Mouse (Mus musculus) limb, embryonic 13.5 days (tissue): ENCODE data around the gene Tspan9. TPM values are rescaled to one million over a fixed set of nuclear protein-coding genes. Genes with fewer than 3 reads are reported as not detected.
A peak's percentile ranks its signal among the peaks of the same experiment; 100 is the strongest.

ENCODE experiments used
- ATAC-seq: fragments of 200-750 bp; cut with Nextera tagmentation; 2 replicates; pipeline ENCODE4 v1.8.0; 2017; ENCODE audit warnings: low read depth, moderate number of reproducible peaks, moderate TSS enrichment; ENCODE audit not compliant: low FRiP score
- H3K27ac ChIP-seq: fragments of 300-500 bp; sonication (generic); 2 replicates; pipeline ENCODE4 v1.5.1; 2015; ENCODE audit warnings: inconsistent platforms, mild to moderate bottlenecking, moderate library complexity
- H3K27me3 ChIP-seq: fragments of 300-500 bp; sonication (generic); 2 replicates; pipeline ENCODE4 v1.6.1; 2015; ENCODE audit warnings: mild to moderate bottlenecking, inconsistent platforms
- H3K36me3 ChIP-seq: fragments of 300-500 bp; sonication (generic); 2 replicates; pipeline ENCODE4 v1.6.1; 2015; ENCODE audit warnings: inconsistent platforms, mild to moderate bottlenecking, moderate library complexity
- H3K4me1 ChIP-seq: fragments of 300-500 bp; sonication (generic); 2 replicates; pipeline ENCODE4 v1.6.1; 2015; ENCODE audit warnings: inconsistent platforms
- H3K4me2 ChIP-seq: fragments of 300-500 bp; sonication (generic); replicated peaks from 2 replicates; pipeline ENCODE4 v1.6.1; 2015; ENCODE audit warnings: inconsistent platforms, mild to moderate bottlenecking, moderate library complexity
- H3K4me3 ChIP-seq: fragments of 300-500 bp; sonication (generic); 2 replicates; pipeline ENCODE4 v1.5.1; 2015; ENCODE audit warnings: moderate library complexity, mild to moderate bottlenecking, inconsistent platforms
- H3K9ac ChIP-seq: fragments of 300-500 bp; sonication (generic); 2 replicates; pipeline ENCODE4 v1.6.1; 2015; ENCODE audit warnings: mild to moderate bottlenecking, inconsistent platforms
- H3K9me3 ChIP-seq: fragments of 300-500 bp; sonication (generic); 2 replicates; pipeline ENCODE4 v1.6.1; 2016; ENCODE audit warnings: inconsistent platforms
- WGBS: fragments of 180-500 bp; shearing (Covaris S2); methylation state at CpG from one replicate; pipeline ENCODE4 v1.1.7; 2015; 5-methylcytosine and 5-hydroxymethylcytosine counted together
- polyA plus RNA-seq: library from polyadenylated mRNA; unstranded; fragments of >200 nt; fragmentation: Nextera tagmentation; extraction: Ambion mirVana; gene quantifications from 2 replicates; pipeline ENCODE4 v1.2.1, GENCODE M21; 2015

Tspan9 gene
- polyA plus RNA-seq, 1 experiment from 2014 or later, result 125 TPM

GRCm38 (mm10) chr6:128131390-128131789 is 12.0 kb downstream of the Tspan9 start:
- no peak for ATAC-seq
- H3K4me1 ChIP-seq, result peaks cover 49% of the 10 kb centered on the region
- 65% methylated on average over 2 of the region's 2 CpGs for whole genome bisulfite sequencing

GRCm38 (mm10) chr6:128130686-128131085 is 12.7 kb downstream of the Tspan9 start:
- Histone ChIP-seq H3K4me3 (no peak overlapping the region), H3K27ac (no peak overlapping the region), H3K4me2 (no peak overlapping the region), H3K36me3 (peaks cover 6% of the 10 kb centered on the region; the same call in 1 of the 2 replicates), H3K27me3 (no peaks in the 10 kb centered on the region), H3K9ac (no peak overlapping the region), H3K9me3 (no peaks in the 10 kb centered on the region), H3K4me1 (peaks cover 42% of the 10 kb centered on the region)
- no peak for ATAC-seq
- WGBS, result 90% methylated on average over 4 of the region's 4 CpGs

More at GRCm38 (mm10) chr6:128131390-128131789, 12.0 kb downstream of the Tspan9 start:
- H3K9ac ChIP-seq, result no peak overlapping the region
- H3K4me3 ChIP-seq, result no peak overlapping the region
- H3K36me3 ChIP-seq, result peaks cover 3% of the 10 kb centered on the region; the same call in 1 of the 2 replicates
- no peaks in the 10 kb centered on the region for H3K27me3 ChIP-seq
- H3K9me3 ChIP-seq, result no peaks in the 10 kb centered on the region
- no peak overlapping the region for H3K27ac ChIP-seq
- no peak overlapping the region for H3K4me2 ChIP-seq

- H3K9ac ChIP-seq, result no peak overlapping the region
- H3K27me3 ChIP-seq, result no peaks in the 10 kb centered on the region
- H3K4me2 ChIP-seq, result no peak overlapping the region
- peaks cover 29% of the 10 kb centered on the region for H3K4me1 ChIP-seq
- H3K4me3 ChIP-seq, result no peak overlapping the region
- 45% methylated on average over 5 of the region's 5 CpGs for WGBS
- H3K36me3 ChIP-seq, result peaks cover 6% of the 10 kb centered on the region; the same call in 1 of the 2 replicates
- H3K9me3 ChIP-seq, result no peaks in the 10 kb centered on the region
- no peak overlapping the region for H3K27ac ChIP-seq
- ATAC-seq, result no peak
Observed at GRCm38 (mm10) chr6:128129382-128129781, 14.0 kb downstream of the Tspan9 start.

GRCm38 (mm10) chr6:128127312-128127711 is 16.1 kb downstream of the Tspan9 start:
- Histone ChIP-seq H3K4me2 (no peak overlapping the region), H3K9me3 (no peaks in the 10 kb centered on the region), H3K27me3 (no peaks in the 10 kb centered on the region), H3K36me3 (peaks cover 11% of the 10 kb centered on the region; the same call in 1 of the 2 replicates), H3K9ac (no peak overlapping the region), H3K4me1 (peaks cover 17% of the 10 kb centered on the region), H3K27ac (no peak overlapping the region), H3K4me3 (no peak overlapping the region)
- no peak for ATAC-seq
- 84% methylated on average over 3 of the region's 3 CpGs for WGBS

GRCm38 (mm10) chr6:128126876-128127275 is 16.5 kb downstream of the Tspan9 start:
- H3K27me3 ChIP-seq, result no peaks in the 10 kb centered on the region
- no peak overlapping the region for H3K27ac ChIP-seq

GRCm38 (mm10) chr6:128125464-128125863 is 17.9 kb downstream of the Tspan9 start:
- no peak for ATAC-seq
- Histone ChIP-seq H3K4me1 (peaks cover 27% of the 10 kb centered on the region), H3K27ac (no peak overlapping the region), H3K36me3 (peaks cover 11% of the 10 kb centered on the region; the same call in 1 of the 2 replicates), H3K9ac (no peak overlapping the region), H3K9me3 (no peaks in the 10 kb centered on the region), H3K4me3 (no peak overlapping the region), H3K4me2 (no peak overlapping the region), H3K27me3 (no peaks in the 10 kb centered on the region)
- WGBS, result 70% methylated on average over 3 of the region's 3 CpGs

More at GRCm38 (mm10) chr6:128126876-128127275, 16.5 kb downstream of the Tspan9 start:
- Histone ChIP-seq H3K4me3 (no peak overlapping the region), H3K9me3 (no peaks in the 10 kb centered on the region), H3K36me3 (peaks cover 11% of the 10 kb centered on the region; the same call in 1 of the 2 replicates), H3K4me1 (peaks cover 21% of the 10 kb centered on the region), H3K9ac (no peak overlapping the region), H3K4me2 (no peak overlapping the region)
- WGBS, result 70% methylated on average over 4 of the region's 4 CpGs
- ATAC-seq, result no peak

- H3K36me3 ChIP-seq, result peaks cover 16% of the 10 kb centered on the region
- no peak overlapping the region for H3K4me3 ChIP-seq
- WGBS, result 70% methylated on average over 10 of the region's 10 CpGs
- no peaks in the 10 kb centered on the region for H3K9me3 ChIP-seq
- no peak for ATAC-seq
- H3K27ac ChIP-seq, result no peak overlapping the region
- no peak overlapping the region for H3K4me2 ChIP-seq
- H3K27me3 ChIP-seq, result no peaks in the 10 kb centered on the region
- H3K9ac ChIP-seq, result no peak overlapping the region
- peaks cover 22% of the 10 kb centered on the region for H3K4me1 ChIP-seq
Observed at GRCm38 (mm10) chr6:128124222-128124971, 19.0 kb downstream of the Tspan9 start.

- peaks cover 26% of the 10 kb centered on the region for H3K4me1 ChIP-seq
- no peak overlapping the region for H3K4me3 ChIP-seq
- 43% methylated on average over 5 of the region's 5 CpGs for WGBS
- H3K27me3 ChIP-seq, result no peaks in the 10 kb centered on the region
- H3K9ac ChIP-seq, result no peak overlapping the region
- peaks cover 14% of the 10 kb centered on the region for H3K36me3 ChIP-seq
- no peak overlapping the region for H3K4me2 ChIP-seq
- no peak for ATAC-seq
- H3K9me3 ChIP-seq, result no peaks in the 10 kb centered on the region
- no peak overlapping the region; the same call in 1 of the 2 replicates for H3K27ac ChIP-seq
Observed at GRCm38 (mm10) chr6:128122127-128122526, 21.3 kb downstream of the Tspan9 start.

GRCm38 (mm10) chr6:128121691-128122090 is 21.7 kb downstream of the Tspan9 start:
- no peak overlapping the region for H3K4me2 ChIP-seq

GRCm38 (mm10) chr6:128120806-128121205 is 22.6 kb downstream of the Tspan9 start:
- no peak overlapping the region for H3K9ac ChIP-seq
- no peak for ATAC-seq
- no peaks in the 10 kb centered on the region for H3K9me3 ChIP-seq
- peaks cover 11% of the 10 kb centered on the region for H3K36me3 ChIP-seq
- no peaks in the 10 kb centered on the region for H3K27me3 ChIP-seq
- H3K27ac ChIP-seq, result no peak overlapping the region
- H3K4me2 ChIP-seq, result no peak overlapping the region
- peaks cover 36% of the 10 kb centered on the region for H3K4me1 ChIP-seq
- no peak overlapping the region for H3K4me3 ChIP-seq
- WGBS, result 74% methylated on average over 12 of the region's 12 CpGs

More at GRCm38 (mm10) chr6:128121691-128122090, 21.7 kb downstream of the Tspan9 start:
- Histone ChIP-seq H3K9ac (no peak overlapping the region), H3K4me3 (no peak overlapping the region), H3K4me1 (peaks cover 27% of the 10 kb centered on the region), H3K36me3 (peaks cover 14% of the 10 kb centered on the region), H3K27ac (no peak overlapping the region), H3K9me3 (no peaks in the 10 kb centered on the region), H3K27me3 (no peaks in the 10 kb centered on the region)
- 81% methylated on average over 5 of the region's 5 CpGs for WGBS
- ATAC-seq, result no peak

- H3K27me3 ChIP-seq, result no peaks in the 10 kb centered on the region
- H3K27ac ChIP-seq, result no peak overlapping the region
- peaks cover 11% of the 10 kb centered on the region for H3K36me3 ChIP-seq
- H3K4me1 ChIP-seq, result peaks cover 44% of the 10 kb centered on the region
- H3K4me3 ChIP-seq, result no peak overlapping the region
- H3K9ac ChIP-seq, result no peak overlapping the region
- 89% methylated on average over 7 of the region's 7 CpGs for whole genome bisulfite sequencing
- no peak overlapping the region for H3K4me2 ChIP-seq
- ATAC-seq, result no peak
- no peaks in the 10 kb centered on the region for H3K9me3 ChIP-seq
Observed at GRCm38 (mm10) chr6:128118670-128119230, 24.6 kb downstream of the Tspan9 start.

GRCm38 (mm10) chr6:128116836-128117542 is 26.4 kb downstream of the Tspan9 start:
- no peaks in the 10 kb centered on the region for H3K9me3 ChIP-seq
- H3K27ac ChIP-seq, result peak overlapping the region; percentile 67; the same call in 1 of the 2 replicates
- WGBS, result 42% methylated on average over 10 of the region's 10 CpGs
- H3K4me1 ChIP-seq, result peaks cover 53% of the 10 kb centered on the region
- peak overlapping the region; percentile 21 for H3K9ac ChIP-seq
- no peaks in the 10 kb centered on the region for H3K27me3 ChIP-seq
- no peak overlapping the region for H3K4me3 ChIP-seq
- H3K4me2 ChIP-seq, result peak overlapping the region; percentile 2; the same call in 1 of the 2 replicates
- 0 out of 2 replicates have a peak, but pooled peaks have one; percentile 33 for ATAC-seq
- H3K36me3 ChIP-seq, result peaks cover 10% of the 10 kb centered on the region
